Mouse (Mus musculus) A20 (cell line): ENCODE data around the gene Klf2.

Experiments used
- DNase-seq: peaks from one replicate; pipeline ENCODE4 v3.0.0-alpha.2; 2011; ENCODE audit warnings: low read depth, low spot score

The Klf2 gene

GRCm38 (mm10) chr8:72318801-72319322 lies at the start of gene Klf2:
TSS of gene Klf2 (plus strand) at chr8:72319033.
- DNase-seq: peak; percentile 93

- DNase-seq: peak; percentile 96
Observed at GRCm38 (mm10) chr8:72270606-72271005, 48.2 kb upstream of the Klf2 start.

- DNase-seq: no peak
Observed at GRCm38 (mm10) chr8:72271051-72271660, 47.7 kb upstream of the Klf2 start.

- peak; percentile 65 for DNase-seq
Observed at GRCm38 (mm10) chr8:72271691-72272090, 47.1 kb upstream of the Klf2 start.

GRCm38 (mm10) chr8:72272361-72272760 lies 46.5 kb upstream of the Klf2 start:
- DNase-seq: peak; percentile 88

- peak; percentile 86 for DNase-seq
Observed at GRCm38 (mm10) chr8:72273111-72273770, 45.6 kb upstream of the Klf2 start.

- peak; percentile 95 for DNase-seq
Observed at GRCm38 (mm10) chr8:72273807-72274206, 45.0 kb upstream of the Klf2 start.

GRCm38 (mm10) chr8:72277244-72277643 lies 41.6 kb upstream of the Klf2 start:
- DNase-seq: no peak

GRCm38 (mm10) chr8:72279151-72279550 lies 39.7 kb upstream of the Klf2 start:
- DNase-seq: no peak

- no peak for DNase-seq
Observed at GRCm38 (mm10) chr8:72281634-72282033, 37.2 kb upstream of the Klf2 start.

GRCm38 (mm10) chr8:72285285-72285684 lies 33.5 kb upstream of the Klf2 start:
- peak; percentile 72 for DNase-seq

- no peak for DNase-seq
Observed at GRCm38 (mm10) chr8:72289051-72289450, 29.8 kb upstream of the Klf2 start.

GRCm38 (mm10) chr8:72291104-72291503 lies 27.7 kb upstream of the Klf2 start:
- no peak for DNase-seq

- DNase-seq: no peak
Observed at GRCm38 (mm10) chr8:72293309-72293708, 25.5 kb upstream of the Klf2 start.

- DNase-seq: no peak
Observed at GRCm38 (mm10) chr8:72295125-72295524, 23.7 kb upstream of the Klf2 start.

GRCm38 (mm10) chr8:72295679-72296078 lies 23.2 kb upstream of the Klf2 start:
- DNase-seq: no peak

- no peak for DNase-seq
Observed at GRCm38 (mm10) chr8:72296561-72296960, 22.3 kb upstream of the Klf2 start.

GRCm38 (mm10) chr8:72298928-72299327 lies 19.9 kb upstream of the Klf2 start:
- DNase-seq: no peak

GRCm38 (mm10) chr8:72300654-72301400 lies 18.0 kb upstream of the Klf2 start:
- DNase-seq: no peak

- DNase-seq: no peak
Observed at GRCm38 (mm10) chr8:72301497-72301896, 17.3 kb upstream of the Klf2 start.

- no peak for DNase-seq
Observed at GRCm38 (mm10) chr8:72302986-72303612, 15.7 kb upstream of the Klf2 start.

- DNase-seq: no peak
Observed at GRCm38 (mm10) chr8:72303633-72304032, 15.2 kb upstream of the Klf2 start.
